Mouse (Mus musculus) mouse embryonic stem cell (cell line): Measurements from ENCODE around the gene Gal.

Experiments
- in situ Hi-C, 2 experiments: fragments of 300-500 bp; cut with MboI; formaldehyde crosslinking; loops; 1 replicate in 1 of 2; 3 replicates in 1 of 2; pipeline ENCODE4 v1.14.3; 2019 to 2020; ENCODE audit warnings: low sequenced_read_pairs in 2 of 2, low pct_unique_long_range_greater_than_20kb in 1 of 2, mixed read lengths in 1 of 2; ENCODE audit not compliant: unreplicated experiment in 1 of 2

Gene Gal

GRCm38 (mm10) chr19:3374028-3374427 lies 40.3 kb downstream of the Gal start:
- in situ Hi-C loops = no loop called here

GRCm38 (mm10) chr19:3373380-3373779 lies 41.0 kb downstream of the Gal start:
- in situ Hi-C loops = no loop called here

GRCm38 (mm10) chr19:3368276-3368675 lies 46.1 kb downstream of the Gal start:
- in situ Hi-C loops = no loop called here

- in situ Hi-C loops = no loop called here
Observed at GRCm38 (mm10) chr19:3365089-3365488, 49.3 kb downstream of the Gal start.

GRCm38 (mm10) chr19:3363510-3363909 lies 50.8 kb downstream of the Gal start:
- in situ Hi-C loops = loop anchor here in 1 of 2 experiments (5.0 kb wide), 1 partner anchor 51 kb away; no protein-coding TSS in a partner anchor
